14 mouse cellular contexts compared by ENCODE assay signal in genomic region chr1:93618059-93618748, GRCm38 (mm10). TPM values are rescaled to one million over a fixed set of nuclear protein-coding genes. Genes with fewer than 3 reads are reported as not detected.
DNase-seq lines count a peak whose midpoint lies in the region; ATAC-seq and TF ChIP-seq lines count a peak whose summit lies in the region.
"Had no signal": no experiment of that assay in that cellular context is flagged by ENCODE, and none has a peak within 500 bp of the region (broad histone marks: within the 10 kb centered on the region; RNA-seq: fewer than 3 reads in every experiment).

No protein-coding gene starts in this region.

- no peak overlapping the region for H3K4me2 ChIP-seq in embryonic facial prominence, embryonic 15.5 days (replicated peaks)
- no peak overlapping the region for H3K4me2 ChIP-seq in kidney, embryonic 15.5 days
- peak overlapping the region; percentile 45 for H3K4me2 ChIP-seq in myocyte (ENCODE audit: low read depth)
- H3K4me2 ChIP-seq in heart, embryonic 12.5 days = no peak overlapping the region
- H3K4me2 ChIP-seq: hindbrain, embryonic 15.5 days; limb, embryonic 15.5 days; lung, embryonic 15.5 days; neural tube, embryonic 13.5 days had no signal

- no peak overlapping the region for H3K9ac ChIP-seq in embryonic facial prominence, embryonic 15.5 days
- H3K9ac ChIP-seq in kidney, embryonic 15.5 days = no peak overlapping the region
- no peak overlapping the region for H3K9ac ChIP-seq in heart, adult 2 months (ENCODE audit: low read depth, low read length)
- H3K9ac ChIP-seq in heart, embryonic 12.5 days = no peak overlapping the region
- H3K9ac ChIP-seq: hindbrain, embryonic 15.5 days; limb, embryonic 15.5 days; lung, embryonic 15.5 days; neural tube, embryonic 13.5 days had no signal

- no peak overlapping the region for H3K27ac ChIP-seq in embryonic facial prominence, embryonic 15.5 days (replicated peaks)
- H3K27ac ChIP-seq in kidney, embryonic 15.5 days = peak overlapping the region; percentile 67
- H3K27ac ChIP-seq in heart, adult 2 months = no peak overlapping the region
- H3K27ac ChIP-seq in heart, embryonic 12.5 days (ENCODE audit: poor library complexity, severe bottlenecking) = no peak overlapping the region
- H3K27ac ChIP-seq: hindbrain, embryonic 15.5 days; limb, embryonic 15.5 days; lung, embryonic 15.5 days; neural tube, embryonic 13.5 days had no signal

- no peaks in the 10 kb centered on the region for H3K4me1 ChIP-seq in embryonic facial prominence, embryonic 15.5 days
- H3K4me1 ChIP-seq in kidney, embryonic 15.5 days = peaks cover 13% of the 10 kb centered on the region
- no peaks in the 10 kb centered on the region for H3K4me1 ChIP-seq in heart, adult 2 months (ENCODE audit: control insufficient read depth, insufficient read depth, low read length)
- H3K4me1 ChIP-seq in heart, embryonic 12.5 days (replicated peaks) = peaks cover 12% of the 10 kb centered on the region
- H3K4me1 ChIP-seq: hindbrain, embryonic 15.5 days; lung, embryonic 15.5 days; neural tube, embryonic 13.5 days had no signal

- no peak overlapping the region for H3ac ChIP-seq in myocyte (ENCODE audit: control insufficient read depth, insufficient read length)

- no peaks in the 10 kb centered on the region for H3K79me2 ChIP-seq in myocyte (ENCODE audit: control insufficient read depth, insufficient read depth)
- H3K79me2 ChIP-seq in heart, adult 2 months (replicated peaks; ENCODE audit: control insufficient read depth, insufficient read depth, low read length) = no peaks in the 10 kb centered on the region

- no peak for TF ChIP-seq CTCF in heart, adult 2 months (IDR thresholded peaks at IDR 0.05)

- peak; percentile 54 for DNase-seq in embryo, embryonic 11 days
- DNase-seq in heart, adult 2 months = no peak
- DNase-seq in left cerebral cortex, adult 9 months (ENCODE audit: low spot score in 2 of 2) = no peak
- DNase-seq: cerebellum, adult 11 months; midbrain, embryonic 14.5 days; right cerebral cortex, adult 18-20 months had no signal

- intact Hi-C loops in heart, adult 2 months (cut with DNase I) = no loop called here

- WGBS in embryonic facial prominence, embryonic 15.5 days = 60% methylated on average over 4 of the region's 4 CpGs
- WGBS in kidney, embryonic 15.5 days = 65% methylated on average over 4 of the region's 4 CpGs
- 82% methylated on average over 4 of the region's 4 CpGs for WGBS in heart, adult 2 months
- WGBS in heart, embryonic 12.5 days = 82% methylated on average over 4 of the region's 4 CpGs

- ATAC-seq in embryonic facial prominence, embryonic 15.5 days (ENCODE audit: insufficient number of reproducible peaks, low FRiP score, low TSS enrichment, low read depth) = 0 out of 2 replicates have a peak, but pooled peaks have one; percentile 41
- peak; percentile 75 for ATAC-seq in kidney, embryonic 15.5 days (replicated peaks; ENCODE audit: low FRiP score)
- no peak for ATAC-seq in heart, embryonic 12.5 days (ENCODE audit: insufficient number of reproducible peaks, low FRiP score)

- no peaks in the 10 kb centered on the region for H3K9me3 ChIP-seq in embryonic facial prominence, embryonic 15.5 days (replicated peaks)
- H3K9me3 ChIP-seq in kidney, embryonic 15.5 days (replicated peaks) = no peaks in the 10 kb centered on the region
- no peaks in the 10 kb centered on the region for H3K9me3 ChIP-seq in heart, embryonic 12.5 days (replicated peaks)
- H3K9me3 ChIP-seq: hindbrain, embryonic 15.5 days; limb, embryonic 15.5 days; lung, embryonic 15.5 days; neural tube, embryonic 13.5 days had no signal

- no peak for TF ChIP-seq POLR2A in myocyte (IDR thresholded peaks at IDR 0.05; ENCODE audit: insufficient read length, low read depth)
- TF ChIP-seq POLR2A in heart, adult 2 months (IDR thresholded peaks at IDR 0.05; ENCODE audit: insufficient read depth, low read depth, low read length) = no peak

- TF ChIP-seq EP300 in heart, adult 2 months (IDR thresholded peaks at IDR 0.05; ENCODE audit: insufficient read depth, low read depth, low read length) = no peak

- H3K4me3 ChIP-seq in embryonic facial prominence, embryonic 15.5 days (replicated peaks) = no peak overlapping the region
- H3K4me3 ChIP-seq in kidney, embryonic 15.5 days (replicated peaks) = no peak overlapping the region
- H3K4me3 ChIP-seq in myocyte = no peak overlapping the region
- H3K4me3 ChIP-seq in heart, adult 2 months = no peak overlapping the region
- H3K4me3 ChIP-seq in heart, embryonic 12.5 days = no peak overlapping the region
- H3K4me3 ChIP-seq: hindbrain, embryonic 15.5 days; limb, embryonic 15.5 days; lung, embryonic 15.5 days; neural tube, embryonic 13.5 days had no signal

- H3K36me3 ChIP-seq in embryonic facial prominence, embryonic 15.5 days = peaks cover 39% of the 10 kb centered on the region
- peaks cover 33% of the 10 kb centered on the region for H3K36me3 ChIP-seq in kidney, embryonic 15.5 days
- H3K36me3 ChIP-seq in myocyte (ENCODE audit: control insufficient read depth, insufficient read depth) = peaks cover 10% of the 10 kb centered on the region
- H3K36me3 ChIP-seq in heart, adult 2 months (ENCODE audit: control insufficient read depth, insufficient read depth, low read length) = no peaks in the 10 kb centered on the region
- H3K36me3 ChIP-seq in heart, embryonic 12.5 days = peaks cover 40% of the 10 kb centered on the region

- H3K27me3 ChIP-seq in embryonic facial prominence, embryonic 15.5 days = no peaks in the 10 kb centered on the region
- no peaks in the 10 kb centered on the region for H3K27me3 ChIP-seq in kidney, embryonic 15.5 days
- H3K27me3 ChIP-seq in myocyte (ENCODE audit: control insufficient read depth, insufficient read depth, insufficient read length) = no peaks in the 10 kb centered on the region
- no peaks in the 10 kb centered on the region for H3K27me3 ChIP-seq in heart, adult 2 months (ENCODE audit: control insufficient read depth, insufficient read depth, low read length)
- H3K27me3 ChIP-seq in heart, embryonic 12.5 days (replicated peaks) = no peaks in the 10 kb centered on the region
- H3K27me3 ChIP-seq: hindbrain, embryonic 15.5 days; limb, embryonic 15.5 days; lung, embryonic 15.5 days; neural tube, embryonic 13.5 days had no signal

TF ChIP-seq in myocyte, 11 proteins besides CTCF, POLR2A, EP300 and RAD21:
- no peak for TF ChIP-seq E2F4 (IDR thresholded peaks at IDR 0.05; ENCODE audit: insufficient read depth)

RNA-seq across cellular contexts. Expression of gene Stk25, which starts 40.3 kb away (rescaled TPM):
- 185 and 200 TPM in 2 replicates for polyA plus RNA-seq in embryonic facial prominence, embryonic 15.5 days (2015; fragmentation: Nextera tagmentation; extraction: Ambion mirVana)
- 169 and 180 TPM in 2 replicates for polyA plus RNA-seq in kidney, embryonic 15.5 days (2015; fragmentation: Nextera tagmentation; extraction: Ambion mirVana)
- 119 TPM for polyA plus RNA-seq in myocyte (2012; fragmentation: generic; extraction: Trizol)
- total RNA-seq in heart, adult 2 months (2021) = 100 to 1,000 TPM in 1 of 2 experiments, 10 to 100 TPM in 1; 81.2 to 104 TPM
- 90.4 and 143 TPM in 2 replicates for polyA plus RNA-seq in heart, adult 2 months (2012; rRNA removed)
- polyA plus RNA-seq in heart, embryonic 12.5 days (2016; fragmentation: Nextera tagmentation; extraction: Ambion mirVana) = 133 and 143 TPM in 2 replicates
